ENCODE assay signal across 14 mouse cellular contexts in genomic region chr3:38227121-38227520, GRCm38 (mm10).
"Had no signal": no experiment of that assay in that cellular context is flagged by ENCODE, and none has a peak within 500 bp of the region (broad histone marks: within the 10 kb centered on the region; RNA-seq: fewer than 3 reads in every experiment).

No protein-coding gene starts in this region.

- H3K9me3 ChIP-seq: heart, embryonic 13.5 days; heart, embryonic 15.5 days; hindbrain, embryonic 13.5 days; hindbrain, embryonic 15.5 days; intestine, embryonic 15.5 days; limb, embryonic 13.5 days; limb, embryonic 15.5 days; liver, embryonic 12.5 days had no signal

- H3K4me1 ChIP-seq: liver, embryonic 12.5 days had no signal

- H3K9ac ChIP-seq: forebrain, postnatal 0 days; heart, embryonic 13.5 days; heart, embryonic 15.5 days; hindbrain, embryonic 13.5 days; hindbrain, embryonic 15.5 days; intestine, embryonic 15.5 days; limb, embryonic 13.5 days; limb, embryonic 15.5 days; liver, embryonic 12.5 days; liver, embryonic 14.5 days had no signal

- H3K27ac ChIP-seq: heart, adult 2 months; heart, embryonic 13.5 days; heart, embryonic 15.5 days; hindbrain, embryonic 13.5 days; hindbrain, embryonic 15.5 days; hindbrain, postnatal 0 days; intestine, embryonic 15.5 days; limb, embryonic 13.5 days; limb, embryonic 15.5 days; liver, embryonic 12.5 days; liver, embryonic 14.5 days had no signal

- H3K4me3 ChIP-seq: heart, adult 2 months; heart, embryonic 13.5 days; heart, embryonic 15.5 days; hindbrain, embryonic 13.5 days; hindbrain, embryonic 15.5 days; intestine, embryonic 15.5 days; limb, embryonic 13.5 days; limb, embryonic 15.5 days; liver, embryonic 12.5 days had no signal

- ATAC-seq: hindbrain, postnatal 0 days; intestine, embryonic 15.5 days; liver, embryonic 12.5 days had no signal

- H3K27me3 ChIP-seq: heart, embryonic 13.5 days; heart, embryonic 15.5 days; hindbrain, embryonic 13.5 days; hindbrain, embryonic 15.5 days; intestine, embryonic 15.5 days; limb, embryonic 15.5 days; liver, embryonic 12.5 days had no signal

- H3K4me2 ChIP-seq: heart, embryonic 11.5 days; heart, embryonic 13.5 days; heart, embryonic 15.5 days; hindbrain, embryonic 13.5 days; hindbrain, embryonic 15.5 days; intestine, embryonic 15.5 days; limb, embryonic 13.5 days; limb, embryonic 15.5 days; liver, embryonic 12.5 days had no signal

- DNase-seq: kidney, adult 11 months had no signal

- H3K36me3 ChIP-seq: heart, embryonic 13.5 days; heart, embryonic 15.5 days; hindbrain, embryonic 13.5 days; hindbrain, embryonic 15.5 days; intestine, embryonic 15.5 days; limb, embryonic 13.5 days; limb, embryonic 15.5 days; liver, embryonic 12.5 days had no signal
